ENCODE assay signal across 9 mouse cellular contexts in the genomic region with DNA sequence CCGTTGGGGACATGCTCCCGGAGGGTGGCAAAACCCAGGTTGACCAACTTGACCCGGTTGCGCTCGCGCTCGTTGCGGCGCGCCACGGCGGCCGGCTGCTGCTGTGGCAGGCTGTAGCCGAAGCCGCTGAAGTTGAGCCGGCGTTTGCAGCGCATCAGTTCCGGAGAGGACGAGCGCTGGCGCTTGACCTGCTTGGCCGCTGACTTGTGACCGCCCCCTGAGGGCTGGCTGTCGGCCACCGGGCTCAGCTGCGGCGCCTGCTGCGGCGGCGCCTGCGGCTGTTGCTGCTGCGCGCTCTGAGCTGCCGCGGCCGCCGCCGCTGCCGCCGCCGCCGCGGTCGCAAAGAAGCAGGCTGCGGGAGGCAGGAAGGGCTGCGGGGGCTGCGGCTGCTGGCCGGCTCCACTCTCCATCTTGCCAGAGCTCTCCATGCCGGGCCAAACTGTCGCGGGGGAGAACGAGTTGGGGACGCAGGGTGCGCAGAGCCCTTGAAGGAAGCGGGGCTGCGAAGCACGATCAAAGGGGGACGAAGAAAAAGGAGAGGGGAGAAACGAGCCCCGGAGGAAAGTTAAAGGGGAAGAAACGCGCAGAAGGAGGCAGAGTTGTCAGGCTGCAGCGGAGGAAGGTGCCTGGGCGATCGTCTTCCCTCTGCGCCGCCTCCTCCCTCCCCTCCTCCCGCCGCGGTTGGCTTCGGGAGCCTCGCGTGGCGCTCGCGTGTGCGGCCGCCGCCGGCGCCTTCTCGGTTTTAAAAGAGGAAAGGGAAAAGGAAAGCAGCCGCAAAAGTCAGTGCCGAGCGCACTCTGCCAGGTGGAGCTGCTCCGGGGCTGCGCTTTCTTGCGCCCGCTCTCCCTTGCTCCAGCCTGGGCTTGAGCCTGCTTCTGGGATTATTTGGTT. TPM values are rescaled to one million over a fixed set of nuclear protein-coding genes. Genes with fewer than 3 reads are reported as not detected.
DNase-seq lines count a peak whose midpoint lies in the region; ATAC-seq lines count a peak whose summit lies in the region.
"Had no signal": no experiment of that assay in that cellular context is flagged by ENCODE, and none has a peak within 500 bp of the region (broad histone marks: within the 10 kb centered on the region; RNA-seq: fewer than 3 reads in every experiment).

No protein-coding gene starts in this region.

- under 1% methylated on average over 66 of the region's 90 CpGs for WGBS in limb, embryonic 11.5 days
- WGBS in neural tube, embryonic 12.5 days, result under 1% methylated on average over 81 of the region's 90 CpGs

- peak overlapping the region; percentile 97 for H3K4me2 ChIP-seq in limb, embryonic 11.5 days (ENCODE audit: low read depth, severe bottlenecking)
- peak overlapping the region; percentile 78 for H3K4me2 ChIP-seq in neural tube, embryonic 12.5 days (replicated peaks)

- H3K4me1 ChIP-seq in limb, embryonic 11.5 days (ENCODE audit: control insufficient read depth, insufficient read depth, low read length), result peaks cover 10% of the 10 kb centered on the region
- peaks cover 40% of the 10 kb centered on the region for H3K4me1 ChIP-seq in neural tube, embryonic 12.5 days

- ATAC-seq in granulocyte monocyte progenitor cell, adult 5-6 weeks (replicated peaks; ENCODE audit: poor library complexity, severe bottlenecking), result peak; percentile 64
- peak; percentile 44; the same call in 1 of the 2 replicates for ATAC-seq in limb, embryonic 11.5 days (ENCODE audit: insufficient number of reproducible peaks, low FRiP score, low TSS enrichment, low read depth)
- peak; percentile 11 for ATAC-seq in neural tube, embryonic 12.5 days (ENCODE audit: low FRiP score, low read depth)

- H3K4me3 ChIP-seq in limb, embryonic 11.5 days (ENCODE audit: low read depth, low read length), result peak overlapping the region; percentile 48
- peak overlapping the region; percentile 63 for H3K4me3 ChIP-seq in neural tube, embryonic 12.5 days

- intact Hi-C loops in heart, postnatal 25 days (cut with DNase I), result no loop called here

- DNase-seq in heart, adult 11 months, result peak; percentile 92
- DNase-seq in heart, postnatal 25 days (ENCODE audit: low spot score), result no peak
- DNase-seq in embryo, embryonic 10.5 days (ENCODE audit: low spot score), result peak; percentile 79
- peak; percentile 55 for DNase-seq in kidney, adult 11 months
- peak; percentile 70 for DNase-seq in limb, embryonic 11.5 days (ENCODE audit: low spot score)
- no peak for DNase-seq in c-Kit-positive CD71-positive TER-119-positive erythroid progenitor cells, embryonic 14.5 days (ENCODE audit: low spot score)

- no peak overlapping the region for H3K27ac ChIP-seq in limb, embryonic 11.5 days (replicated peaks; ENCODE audit: low read depth, low read length)
- peak overlapping the region; percentile 67 for H3K27ac ChIP-seq in neural tube, embryonic 12.5 days

- H3K36me3 ChIP-seq in limb, embryonic 11.5 days (ENCODE audit: control insufficient read depth, insufficient read depth, low read length), result no peaks in the 10 kb centered on the region
- no peaks in the 10 kb centered on the region for H3K36me3 ChIP-seq in neural tube, embryonic 12.5 days

- peak overlapping the region; percentile 37 for H3K9ac ChIP-seq in limb, embryonic 11.5 days (ENCODE audit: low read length)
- H3K9ac ChIP-seq in neural tube, embryonic 12.5 days, result peak overlapping the region; percentile 87

- peaks cover 70% of the 10 kb centered on the region for H3K27me3 ChIP-seq in limb, embryonic 11.5 days (ENCODE audit: control insufficient read depth, insufficient read depth, low read length)
- H3K27me3 ChIP-seq in neural tube, embryonic 12.5 days (replicated peaks), result peaks cover 26% of the 10 kb centered on the region

- H3K9me3 ChIP-seq in limb, embryonic 11.5 days (ENCODE audit: control insufficient read depth, low read length), result no peaks in the 10 kb centered on the region
- H3K9me3 ChIP-seq in neural tube, embryonic 12.5 days, result peaks cover 4% of the 10 kb centered on the region; the same call in 1 of the 2 replicates

RNA-seq across cellular contexts. Expression of gene Ascl1, which starts 0.6 kb away (rescaled TPM):
- total RNA-seq in heart, postnatal 25 days (2021), result not detected
- not detected in 2 replicates for total RNA-seq in granulocyte monocyte progenitor cell, adult 5-6 weeks (2014; fragmentation: Nextera tagmentation)
- total RNA-seq in granulocyte monocyte progenitor cell, adult 5-6 weeks (2017), result not detected in 2 replicates
- polyA plus RNA-seq in limb, embryonic 11.5 days (2014; fragmentation: Nextera tagmentation; extraction: Ambion mirVana), result 0.24 and 0.28 TPM in 2 replicates
- polyA plus RNA-seq in neural tube, embryonic 12.5 days (2016; fragmentation: Nextera tagmentation; extraction: Ambion mirVana), result 53.7 and 66.1 TPM in 2 replicates

RNA-seq across cellular contexts. Expression of gene Pah, which starts 28.7 kb away (rescaled TPM):
- 1 to 10 TPM; 1.5 to 1.8 TPM for total RNA-seq in heart, postnatal 25 days (2021)
- not detected in 2 replicates for total RNA-seq in granulocyte monocyte progenitor cell, adult 5-6 weeks (2014; fragmentation: Nextera tagmentation)
- total RNA-seq in granulocyte monocyte progenitor cell, adult 5-6 weeks (2017), result not detected in 2 replicates
- polyA plus RNA-seq in limb, embryonic 11.5 days (2014; fragmentation: Nextera tagmentation; extraction: Ambion mirVana), result not detected in 2 replicates
- polyA plus RNA-seq in neural tube, embryonic 12.5 days (2016; fragmentation: Nextera tagmentation; extraction: Ambion mirVana), result 0.11 TPM in 1 of 2 replicates, not detected in the other
- polyA plus RNA-seq: large intestine, adult 2 months had no signal

Comparison
In these comparisons a context has a peak if more than half of its experiments do, and no peak if none do; other contexts are left out.
1. DNase-seq: peak in heart, adult 11 months (single experiment), embryo, embryonic 10.5 days (single experiment), kidney, adult 11 months (single experiment) and limb, embryonic 11.5 days (single experiment); none in heart, postnatal 25 days (single experiment) and c-Kit-positive CD71-positive TER-119-positive erythroid progenitor cells, embryonic 14.5 days (single experiment).
2. ATAC-seq: peak in every context shown above with its lines; median percentile 64 in granulocyte monocyte progenitor cell, adult 5-6 weeks; 44 in limb, embryonic 11.5 days; 11 in neural tube, embryonic 12.5 days.